Mouse (Mus musculus) myocyte (in vitro differentiated cells): Measurements from ENCODE around the gene Map7d1. TPM values are rescaled to one million over a fixed set of nuclear protein-coding genes. Genes with fewer than 3 reads are reported as not detected.
A peak's percentile ranks its signal among the peaks of the same experiment; 100 is the strongest.

Experiments
- H3K27me3 ChIP-seq: one replicate; pipeline ENCODE4 v1.6.1; 2011; ENCODE audit not compliant: control insufficient read depth, insufficient read depth, insufficient read length
- H3K36me3 ChIP-seq: one replicate; pipeline ENCODE4 v1.6.1; 2011; ENCODE audit not compliant: control insufficient read depth, insufficient read depth
- H3K4me2 ChIP-seq: one replicate; pipeline ENCODE4 v1.6.1; 2011; ENCODE audit warnings: low read depth, control low read depth
- H3K4me3 ChIP-seq: one replicate; pipeline ENCODE4 v1.5.1; 2011; ENCODE audit warnings: mild to moderate bottlenecking, control low read depth, moderate library complexity
- H3K79me2 ChIP-seq: one replicate; pipeline ENCODE4 v1.6.1; 2011; ENCODE audit not compliant: control insufficient read depth, insufficient read depth
- H3ac ChIP-seq: one replicate; pipeline ENCODE4 v1.6.1; 2011; ENCODE audit not compliant: control insufficient read depth, insufficient read length
- CEBPB ChIP-seq: IDR thresholded peaks from 2 replicates; pipeline ENCODE4 v1.6.1; 2011; ENCODE audit warnings: mild to moderate bottlenecking, moderate library complexity; ENCODE audit not compliant: poor library complexity, insufficient read depth, severe bottlenecking
- E2F4 ChIP-seq: IDR thresholded peaks from one replicate; pipeline ENCODE4 v1.6.1; 2011; ENCODE audit warnings: mild to moderate bottlenecking, control low read depth, moderate library complexity; ENCODE audit not compliant: insufficient read depth
- MAX ChIP-seq: IDR thresholded peaks from one replicate; pipeline ENCODE4 v1.6.1; 2011; ENCODE audit warnings: low read depth, mild to moderate bottlenecking, control low read depth
- MYOD1 ChIP-seq, 3 experiments: IDR thresholded peaks; one replicate each; pipeline ENCODE4 v1.6.1; 2011; ENCODE audit warnings: control low read depth in 2 of 3, low read depth in 2 of 3, mild to moderate bottlenecking in 2 of 3, moderate library complexity in 1 of 3; ENCODE audit not compliant: insufficient read length in 2 of 3, control insufficient read depth in 1 of 3
- MYOG ChIP-seq, 3 experiments: IDR thresholded peaks; one replicate each; pipeline ENCODE4 v1.6.1; 2011; ENCODE audit warnings: control low read depth in 2 of 3, low read depth in 2 of 3, mild to moderate bottlenecking in 2 of 3; ENCODE audit not compliant: insufficient read length in 2 of 3, control insufficient read depth in 1 of 3, insufficient read depth in 1 of 3
- POLR2A ChIP-seq: IDR thresholded peaks from one replicate; pipeline ENCODE4 v1.6.1; 2011; ENCODE audit warnings: low read depth, mild to moderate bottlenecking, control low read depth, moderate library complexity; ENCODE audit not compliant: insufficient read length
- POLR2AphosphoS2 ChIP-seq: IDR thresholded peaks from one replicate; pipeline ENCODE4 v1.6.1; 2011; ENCODE audit warnings: low read depth, control low read depth; ENCODE audit not compliant: insufficient read length
- REST ChIP-seq: IDR thresholded peaks from one replicate; pipeline ENCODE4 v1.6.1; 2011; ENCODE audit warnings: mild to moderate bottlenecking, control low read depth, moderate library complexity; ENCODE audit not compliant: insufficient read depth, insufficient read length
- SRF ChIP-seq: IDR thresholded peaks from one replicate; pipeline ENCODE4 v1.6.1; 2011; ENCODE audit warnings: low read depth; ENCODE audit not compliant: control insufficient read depth, insufficient read length
- TCF12 ChIP-seq: IDR thresholded peaks from one replicate; pipeline ENCODE4 v1.6.1; 2011; ENCODE audit warnings: mild to moderate bottlenecking, control low read depth; ENCODE audit not compliant: poor library complexity, insufficient read depth, severe bottlenecking
- TCF3 ChIP-seq: IDR thresholded peaks from one replicate; pipeline ENCODE4 v1.6.1; 2011; ENCODE audit warnings: low read depth, control low read depth; ENCODE audit not compliant: insufficient read length
- USF1 ChIP-seq: IDR thresholded peaks from one replicate; pipeline ENCODE4 v1.6.1; 2011; ENCODE audit warnings: low read depth, mild to moderate bottlenecking, control low read depth, moderate library complexity
- polyA plus RNA-seq: library from polyadenylated mRNA; unstranded; fragments of >200 nt; fragmentation: generic; extraction: Trizol; gene quantifications from one replicate; pipeline ENCODE4 v1.2.1, GENCODE M21; 2012; ENCODE audit warnings: missing spikeins

The Map7d1 gene
- polyA plus RNA-seq, 1 experiment, result 236 TPM

GRCm38 (mm10) chr4:126253637-126254272, 2.4 kb downstream of the Map7d1 start:
- peak overlapping the region; percentile 98 for H3K4me3 ChIP-seq
- H3K27me3 ChIP-seq, result no peaks in the 10 kb centered on the region
- H3ac ChIP-seq, result peak overlapping the region; percentile 81
- peak in 1 of 3 experiments; percentile 46 for TF ChIP-seq MYOG (IDR thresholded peaks at IDR 0.05; ENCODE audit: control insufficient read depth in 1 of 3, insufficient read depth in 1 of 3, insufficient read length in 2 of 3, low read depth in 2 of 3)
- peak in 2 of 3 experiments; percentile 32 to 43 for TF ChIP-seq MYOD1 (IDR thresholded peaks at IDR 0.05; ENCODE audit: control insufficient read depth in 1 of 3, insufficient read length in 2 of 3, low read depth in 2 of 3)
- no peak for TF ChIP-seq E2F4
- TF ChIP-seq CEBPB, result no peak
- peaks cover 79% of the 10 kb centered on the region for H3K79me2 ChIP-seq
- peaks cover under 1% of the 10 kb centered on the region for H3K36me3 ChIP-seq
- H3K4me2 ChIP-seq, result peak overlapping the region; percentile 70

- Histone ChIP-seq H3K79me2 (peaks cover 91% of the 10 kb centered on the region), H3K4me2 (peak overlapping the region; percentile 70), H3K36me3 (peaks cover 12% of the 10 kb centered on the region), H3ac (no peak overlapping the region), H3K27me3 (no peaks in the 10 kb centered on the region), H3K4me3 (peak overlapping the region; percentile 98)
- TF ChIP-seq USF1, result no peak
- TF ChIP-seq POLR2AphosphoS2, result peak; percentile 15
These were observed 3.5 kb downstream of the Map7d1 start for GRCm38 (mm10) chr4:126252411-126253237.

- Histone ChIP-seq H3K4me3 (peak overlapping the region; percentile 98), H3K27me3 (no peaks in the 10 kb centered on the region), H3K36me3 (peaks cover 19% of the 10 kb centered on the region), H3K79me2 (peaks cover 92% of the 10 kb centered on the region), H3K4me2 (peak overlapping the region; percentile 70), H3ac (no peak overlapping the region)
- TF ChIP-seq REST (no peak), MYOG (IDR thresholded peaks at IDR 0.05; ENCODE audit: control insufficient read depth in 1 of 3, insufficient read depth in 1 of 3, insufficient read length in 2 of 3, low read depth in 2 of 3) (no peak), POLR2AphosphoS2 (peak; percentile 26), E2F4 (no peak), USF1 (no peak), MAX (no peak), MYOD1 (IDR thresholded peaks at IDR 0.05; ENCODE audit: control insufficient read depth in 1 of 3, insufficient read length in 2 of 3, low read depth in 2 of 3) (no peak), TCF3 (no peak)
These were observed 4.4 kb downstream of the Map7d1 start for GRCm38 (mm10) chr4:126251655-126252254.

GRCm38 (mm10) chr4:126250659-126251058, 5.5 kb downstream of the Map7d1 start:
- H3K27me3 ChIP-seq, result no peaks in the 10 kb centered on the region
- no peak overlapping the region for H3ac ChIP-seq
- peaks cover 100% of the 10 kb centered on the region for H3K79me2 ChIP-seq
- H3K36me3 ChIP-seq, result peaks cover 22% of the 10 kb centered on the region
- peak overlapping the region; percentile 70 for H3K4me2 ChIP-seq
- no peak for TF ChIP-seq SRF
- TF ChIP-seq POLR2AphosphoS2, result peak; percentile 50
- TF ChIP-seq MYOG (IDR thresholded peaks at IDR 0.05; ENCODE audit: control insufficient read depth in 1 of 3, insufficient read depth in 1 of 3, insufficient read length in 2 of 3, low read depth in 2 of 3), result no peak
- TF ChIP-seq CEBPB, result no peak
- no peak for TF ChIP-seq MYOD1 (IDR thresholded peaks at IDR 0.05; ENCODE audit: control insufficient read depth in 1 of 3, insufficient read length in 2 of 3, low read depth in 2 of 3)
- TF ChIP-seq TCF3, result no peak
- no peak for TF ChIP-seq REST
- no peak overlapping the region for H3K4me3 ChIP-seq

GRCm38 (mm10) chr4:126248261-126248868, 7.8 kb downstream of the Map7d1 start:
- Histone ChIP-seq H3K79me2 (peaks cover 98% of the 10 kb centered on the region), H3K4me2 (no peak overlapping the region), H3ac (no peak overlapping the region), H3K36me3 (peaks cover 30% of the 10 kb centered on the region), H3K27me3 (no peaks in the 10 kb centered on the region), H3K4me3 (no peak overlapping the region)
- no peak for TF ChIP-seq TCF12
- TF ChIP-seq CEBPB, result no peak
- no peak for TF ChIP-seq SRF
- TF ChIP-seq POLR2AphosphoS2, result no peak
- TF ChIP-seq REST, result no peak
- no peak for TF ChIP-seq E2F4
- TF ChIP-seq POLR2A, result no peak
- no peak for TF ChIP-seq MAX
- no peak for TF ChIP-seq MYOD1 (IDR thresholded peaks at IDR 0.05; ENCODE audit: control insufficient read depth in 1 of 3, insufficient read length in 2 of 3, low read depth in 2 of 3)
- no peak for TF ChIP-seq USF1
- TF ChIP-seq TCF3, result no peak
- TF ChIP-seq MYOG (IDR thresholded peaks at IDR 0.05; ENCODE audit: control insufficient read depth in 1 of 3, insufficient read depth in 1 of 3, insufficient read length in 2 of 3, low read depth in 2 of 3), result no peak
